10 mouse cellular contexts compared by ENCODE assay signal in the genomic region with DNA sequence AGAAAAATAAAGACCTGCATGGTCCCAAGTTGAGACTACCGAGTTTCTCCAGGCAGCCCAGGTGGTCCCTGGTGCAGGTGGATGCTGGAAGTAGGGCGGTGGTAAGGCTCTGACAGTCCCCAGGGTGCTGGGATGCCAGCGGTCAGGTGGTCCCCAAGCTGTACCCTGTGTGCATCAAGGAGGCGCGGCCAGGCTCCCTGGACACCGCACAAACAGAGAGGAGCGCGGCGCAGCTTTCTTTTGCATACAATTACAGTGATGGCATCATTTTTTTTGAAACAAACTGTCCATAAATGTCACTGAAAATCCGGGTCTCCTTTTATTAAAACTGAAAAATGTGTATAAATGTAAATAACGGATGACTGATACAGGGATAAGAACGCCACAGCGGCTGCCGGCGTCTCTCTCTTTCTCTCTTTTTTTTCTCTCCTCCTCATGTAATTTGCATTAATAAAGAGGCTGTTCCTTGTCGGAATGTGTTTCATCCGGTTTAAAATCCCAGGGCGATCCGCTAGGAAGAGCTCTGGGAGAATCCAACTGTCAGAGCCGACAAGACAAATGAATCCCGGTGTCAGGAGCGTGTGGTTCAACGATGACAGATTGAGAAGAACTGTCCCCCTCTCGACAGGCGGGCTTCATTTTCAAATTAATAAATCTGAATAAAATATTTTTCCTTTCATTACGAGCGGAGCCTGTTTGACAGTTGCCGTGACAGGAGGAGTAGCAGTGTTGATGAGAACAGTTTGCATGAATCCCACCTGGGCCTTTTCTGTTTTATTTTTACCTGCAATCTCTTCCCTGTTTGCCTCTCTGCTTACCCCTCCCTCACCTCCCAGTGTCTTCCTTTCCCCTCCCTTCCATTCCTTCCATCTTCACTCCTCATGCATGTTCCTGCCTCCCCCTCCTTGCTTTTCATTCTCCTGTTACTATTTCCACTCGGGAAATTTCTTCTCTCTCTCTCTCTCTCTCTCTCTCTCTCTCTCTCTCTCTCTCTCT.
DNase-seq lines count a peak whose midpoint lies in the region; ATAC-seq lines count a peak whose summit lies in the region.
"Had no signal": no experiment of that assay in that cellular context is flagged by ENCODE, and none has a peak within 500 bp of the region (broad histone marks: within the 10 kb centered on the region; RNA-seq: fewer than 3 reads in every experiment).

No protein-coding gene starts in this region.

- 67% methylated on average over 29 of the region's 29 CpGs for WGBS in heart, embryonic 10.5 days
- WGBS in hindbrain, embryonic 15.5 days = 17% methylated on average over 29 of the region's 29 CpGs
- 26% methylated on average over 29 of the region's 29 CpGs for WGBS in midbrain, embryonic 15.5 days
- 64% methylated on average over 29 of the region's 29 CpGs for WGBS in limb, embryonic 10.5 days

- peak overlapping the region; percentile 34 for H3K9ac ChIP-seq in hindbrain, embryonic 15.5 days
- peak overlapping the region; percentile 35 for H3K9ac ChIP-seq in midbrain, embryonic 15.5 days
- H3K9ac ChIP-seq: limb, embryonic 12.5 days had no signal

- peak overlapping the region; percentile 65 for H3K4me2 ChIP-seq in hindbrain, embryonic 15.5 days
- H3K4me2 ChIP-seq in midbrain, embryonic 15.5 days = peak overlapping the region; percentile 61
- H3K4me2 ChIP-seq: limb, embryonic 12.5 days had no signal

- DNase-seq in heart, embryonic 10.5 days (ENCODE audit: low spot score) = peak; percentile 31
- DNase-seq in heart, postnatal 25 days (ENCODE audit: low spot score) = no peak
- DNase-seq in cerebellum, adult 9-10 months = peak; percentile 2
- no peak for DNase-seq in thymus, postnatal 25 days
- DNase-seq in kidney, postnatal 25 days = no peak
- no peak for DNase-seq in limb, embryonic 10.5 days (ENCODE audit: low spot score)

- no peaks in the 10 kb centered on the region for H3K4me1 ChIP-seq in heart, embryonic 10.5 days
- H3K4me1 ChIP-seq in hindbrain, embryonic 15.5 days (replicated peaks) = peaks cover 13% of the 10 kb centered on the region
- H3K4me1 ChIP-seq in midbrain, embryonic 15.5 days = peaks cover 23% of the 10 kb centered on the region
- H3K4me1 ChIP-seq in limb, embryonic 10.5 days = peaks cover 4% of the 10 kb centered on the region; the same call in 1 of the 2 replicates
- H3K4me1 ChIP-seq: limb, embryonic 12.5 days had no signal

- no peaks in the 10 kb centered on the region for H3K36me3 ChIP-seq in heart, embryonic 10.5 days
- H3K36me3 ChIP-seq in hindbrain, embryonic 15.5 days = no peaks in the 10 kb centered on the region
- no peaks in the 10 kb centered on the region for H3K36me3 ChIP-seq in midbrain, embryonic 15.5 days (replicated peaks)
- H3K36me3 ChIP-seq in limb, embryonic 10.5 days = no peaks in the 10 kb centered on the region
- H3K36me3 ChIP-seq: limb, embryonic 12.5 days had no signal

- peaks cover 12% of the 10 kb centered on the region; the same call in 1 of the 2 replicates for H3K27me3 ChIP-seq in heart, embryonic 10.5 days (ENCODE audit: insufficient read depth, poor library complexity, severe bottlenecking)
- H3K27me3 ChIP-seq in hindbrain, embryonic 15.5 days = no peaks in the 10 kb centered on the region
- H3K27me3 ChIP-seq in midbrain, embryonic 15.5 days (replicated peaks) = no peaks in the 10 kb centered on the region
- H3K27me3 ChIP-seq in limb, embryonic 10.5 days (ENCODE audit: low read depth, poor library complexity, severe bottlenecking) = peaks cover 14% of the 10 kb centered on the region; the same call in 1 of the 2 replicates
- H3K27me3 ChIP-seq: CH12.LX had no signal

- H3K27ac ChIP-seq in heart, embryonic 10.5 days = no peak overlapping the region
- H3K27ac ChIP-seq in hindbrain, embryonic 15.5 days (replicated peaks) = peak overlapping the region; percentile 76
- peak overlapping the region; percentile 83 for H3K27ac ChIP-seq in midbrain, embryonic 15.5 days
- no peak overlapping the region for H3K27ac ChIP-seq in limb, embryonic 10.5 days
- H3K27ac ChIP-seq: limb, embryonic 12.5 days had no signal

- peak; percentile 80 for ATAC-seq in hindbrain, embryonic 15.5 days (ENCODE audit: low FRiP score, low read depth)
- ATAC-seq in midbrain, embryonic 15.5 days (replicated peaks) = peak; percentile 93

- H3K4me3 ChIP-seq in heart, embryonic 10.5 days = no peak overlapping the region
- peak overlapping the region; percentile 36 for H3K4me3 ChIP-seq in hindbrain, embryonic 15.5 days
- H3K4me3 ChIP-seq in midbrain, embryonic 15.5 days = peak overlapping the region; percentile 31
- no peak overlapping the region for H3K4me3 ChIP-seq in limb, embryonic 10.5 days
- H3K4me3 ChIP-seq: limb, embryonic 12.5 days had no signal

- H3K9me3 ChIP-seq in heart, embryonic 10.5 days = no peaks in the 10 kb centered on the region
- no peaks in the 10 kb centered on the region for H3K9me3 ChIP-seq in hindbrain, embryonic 15.5 days
- H3K9me3 ChIP-seq in midbrain, embryonic 15.5 days = no peaks in the 10 kb centered on the region
- H3K9me3 ChIP-seq in limb, embryonic 10.5 days (replicated peaks) = no peaks in the 10 kb centered on the region
- H3K9me3 ChIP-seq: limb, embryonic 12.5 days had no signal

- intact Hi-C loops in heart, postnatal 25 days (cut with DNase I) = no loop called here

Comparison
In these comparisons a context has a peak if more than half of its experiments do, and no peak if none do; other contexts are left out.
1. DNase-seq: peak in heart, embryonic 10.5 days (single experiment) and cerebellum, adult 9-10 months (single experiment); none in heart, postnatal 25 days (single experiment), thymus, postnatal 25 days (single experiment), kidney, postnatal 25 days (0 of 2) and limb, embryonic 10.5 days (single experiment).
2. H3K27ac ChIP-seq: peak in hindbrain, embryonic 15.5 days (single experiment) and midbrain, embryonic 15.5 days (single experiment); none in heart, embryonic 10.5 days (single experiment) and limb, embryonic 10.5 days (single experiment).
3. H3K4me3 ChIP-seq: peak in hindbrain, embryonic 15.5 days (single experiment) and midbrain, embryonic 15.5 days (single experiment); none in heart, embryonic 10.5 days (single experiment) and limb, embryonic 10.5 days (single experiment).